Mouse (Mus musculus): ENCODE results near the gene Krt19. TPM values are rescaled to one million over a fixed set of nuclear protein-coding genes. Genes with fewer than 3 reads are reported as not detected.

Gene Krt19
- 323 and 438 TPM in 2 replicates for polyA plus RNA-seq (2012; rRNA removed)

DNA sequence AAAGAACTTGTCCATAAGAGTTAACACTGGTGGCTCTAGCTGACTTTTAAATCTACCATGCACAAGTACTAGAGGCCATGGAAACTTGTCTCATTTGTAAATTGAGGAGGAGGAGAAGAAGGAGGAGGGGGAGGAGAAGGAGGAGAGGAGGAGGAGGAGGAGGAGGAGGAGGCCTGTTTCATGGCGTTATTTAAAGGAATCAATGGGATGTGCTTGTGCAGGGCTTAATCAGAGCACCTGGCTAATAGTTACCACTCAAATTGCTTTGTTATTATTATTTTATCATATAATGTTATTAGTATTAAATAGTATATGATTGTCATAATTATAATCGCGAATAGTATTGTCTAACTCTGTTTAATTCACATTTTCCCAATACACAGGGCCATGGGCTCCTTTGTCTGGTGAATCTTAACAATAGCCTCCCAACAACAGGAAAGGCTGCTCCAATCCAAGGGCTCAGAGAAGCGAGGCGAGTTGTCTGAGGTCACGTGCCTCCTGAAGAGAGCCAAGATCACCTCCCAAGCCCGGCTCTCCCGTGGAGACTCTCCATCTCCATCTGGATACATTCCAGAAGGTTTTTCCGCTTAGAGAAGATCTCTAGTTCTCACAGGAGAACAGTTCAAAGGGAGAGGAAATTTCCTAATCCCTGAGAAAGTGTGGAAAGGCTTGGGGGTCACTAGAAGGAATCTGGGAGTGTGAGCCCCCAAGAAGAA lies at the start of gene Krt19:
TSS of gene Krt19 (minus strand) at position 51 of the 716 bp plus-strand sequence.

DNA sequence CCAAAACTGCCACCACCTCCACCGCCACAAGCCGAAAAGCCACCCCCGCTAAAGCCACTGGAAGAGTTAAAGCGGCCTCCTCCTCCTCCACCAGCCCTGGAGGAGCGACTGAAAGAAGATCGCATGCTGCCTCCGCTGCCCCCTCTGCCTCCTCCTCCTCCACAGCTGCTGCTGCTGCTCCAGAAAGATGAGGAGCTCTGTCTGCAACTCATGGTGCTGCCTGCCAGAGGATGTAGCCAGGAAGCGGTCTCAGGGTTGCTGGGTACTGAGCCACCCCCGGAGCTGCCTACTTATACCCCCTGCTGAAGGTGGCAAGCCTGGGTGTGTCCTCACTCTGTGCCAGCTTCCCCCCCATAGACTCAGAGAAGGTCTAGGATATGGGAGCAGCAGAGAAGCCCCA lies 44.5 kb upstream of the Krt19 start, which contains the start of gene Krt9:
TSS of gene Krt9 (minus strand) at position 255 of the 400 bp plus-strand sequence.

GRCm38 (mm10) chr11:100135731-100136130 lies 12.7 kb downstream of the Krt19 start, which contains the start of gene Krt15:
TSS of gene Krt15 (minus strand) at chr11:100135928.

GRCm38 (mm10) chr11:100121466-100121865 lies 27.0 kb downstream of the Krt19 start, which contains the start of gene Krt13:
TSS of gene Krt13 (minus strand) at chr11:100121566.

GRCm38 (mm10) chr11:100105576-100106122 lies 42.8 kb downstream of the Krt19 start, which contains the start of gene Krt36:
TSS of gene Krt36 (minus strand) at chr11:100105626.

DNA sequence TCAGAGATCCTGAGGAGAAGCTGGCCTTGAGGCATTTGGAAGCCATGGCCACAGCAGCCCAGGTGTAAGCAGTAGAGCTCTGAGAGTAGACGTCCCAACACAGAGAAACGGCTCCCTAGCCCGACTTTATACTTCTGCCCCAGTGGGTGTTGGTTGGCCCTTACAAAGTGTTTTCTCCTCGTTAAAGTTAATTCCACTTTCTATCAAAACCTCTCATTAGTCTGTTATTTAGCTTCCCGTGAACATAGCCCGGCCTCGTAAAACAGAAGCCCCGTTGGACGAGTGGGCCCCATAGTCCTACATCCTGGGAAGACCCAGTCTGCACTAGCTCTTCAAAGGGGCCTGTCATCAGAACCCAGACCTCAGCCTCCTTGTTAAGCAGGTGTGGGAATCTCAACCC lies 52.3 kb downstream of the Krt19 start, which contains the start of gene Krt35:
TSS of gene Krt35 (minus strand) at position 101 of the 400 bp plus-strand sequence.

Other genes starting within 250 kb of the Krt19 start
- gene Krtap31-1, start 240.7 kb downstream of the Krt19 start, polyA plus RNA-seq (2012; rRNA removed): not detected in 2 replicates
- gene Gm11565, start 233.9 kb downstream of the Krt19 start, polyA plus RNA-seq (2012; rRNA removed): not detected in 2 replicates
- gene Krtap31-2, start 212.4 kb downstream of the Krt19 start, polyA plus RNA-seq (2012; rRNA removed): not detected in 2 replicates
- not detected in 2 replicates for gene Krtap9-5, start 200.2 kb downstream of the Krt19 start, polyA plus RNA-seq (2012; rRNA removed)
- gene Krtap29-1, start 169.6 kb downstream of the Krt19 start, polyA plus RNA-seq (2012; rRNA removed): not detected in 2 replicates
- not detected in 2 replicates for gene Krtap16-1, start 162.1 kb downstream of the Krt19 start, polyA plus RNA-seq (2012; rRNA removed)
- gene Krtap17-1, start 154.7 kb downstream of the Krt19 start, polyA plus RNA-seq (2012; rRNA removed): 0.23 TPM in 1 of 2 replicates, not detected in the other
- gene Krt33a, start 132.5 kb downstream of the Krt19 start, polyA plus RNA-seq (2012; rRNA removed): not detected in 2 replicates
- gene Krt33b, start 118.8 kb downstream of the Krt19 start, polyA plus RNA-seq (2012; rRNA removed): not detected in 2 replicates
- gene Krt34, start 107.1 kb downstream of the Krt19 start, polyA plus RNA-seq (2012; rRNA removed): not detected in 2 replicates
- gene Krt31, start 98.1 kb downstream of the Krt19 start, polyA plus RNA-seq (2012; rRNA removed): not detected in 2 replicates
- gene Krt32, start 60.4 kb downstream of the Krt19 start, polyA plus RNA-seq (2012; rRNA removed): not detected in 2 replicates
- 0.07 TPM in 1 of 2 replicates, not detected in the other for gene Krt35, start 52.4 kb downstream of the Krt19 start, polyA plus RNA-seq (2012; rRNA removed)
- gene Krt36, start 43.0 kb downstream of the Krt19 start, polyA plus RNA-seq (2012; rRNA removed): 0.52 and 1.2 TPM in 2 replicates
- 1.1 and 1.3 TPM in 2 replicates for gene Krt13, start 27.1 kb downstream of the Krt19 start, polyA plus RNA-seq (2012; rRNA removed)
- 0.51 and 0.58 TPM in 2 replicates for gene Krt15, start 12.7 kb downstream of the Krt19 start, polyA plus RNA-seq (2012; rRNA removed)
- gene Krt9, start 44.6 kb upstream of the Krt19 start, polyA plus RNA-seq (2012; rRNA removed): not detected in 2 replicates
- gene Krt14, start 58.9 kb upstream of the Krt19 start, polyA plus RNA-seq (2012; rRNA removed): 0.15 and 0.37 TPM in 2 replicates
- gene Krt16, start 100.2 kb upstream of the Krt19 start, polyA plus RNA-seq (2012; rRNA removed): not detected in 2 replicates
- gene Krt17, start 112.4 kb upstream of the Krt19 start, polyA plus RNA-seq (2012; rRNA removed): 1.3 and 2.0 TPM in 2 replicates
- gene Krt42, start 121.2 kb upstream of the Krt19 start, polyA plus RNA-seq (2012; rRNA removed): not detected in 2 replicates
- 84.8 and 87.3 TPM in 2 replicates for gene Eif1, start 171.2 kb upstream of the Krt19 start, polyA plus RNA-seq (2012; rRNA removed)
- not detected in 2 replicates for gene Gast, start 185.7 kb upstream of the Krt19 start, polyA plus RNA-seq (2012; rRNA removed)
- 8.1 and 8.9 TPM in 2 replicates for gene Hap1, start 207.5 kb upstream of the Krt19 start, polyA plus RNA-seq (2012; rRNA removed)
- 228 and 323 TPM in 2 replicates for gene Jup, start 249.1 kb upstream of the Krt19 start, polyA plus RNA-seq (2012; rRNA removed)